Mouse (Mus musculus): Measurements from ENCODE around the gene Lancl2.

DNA sequence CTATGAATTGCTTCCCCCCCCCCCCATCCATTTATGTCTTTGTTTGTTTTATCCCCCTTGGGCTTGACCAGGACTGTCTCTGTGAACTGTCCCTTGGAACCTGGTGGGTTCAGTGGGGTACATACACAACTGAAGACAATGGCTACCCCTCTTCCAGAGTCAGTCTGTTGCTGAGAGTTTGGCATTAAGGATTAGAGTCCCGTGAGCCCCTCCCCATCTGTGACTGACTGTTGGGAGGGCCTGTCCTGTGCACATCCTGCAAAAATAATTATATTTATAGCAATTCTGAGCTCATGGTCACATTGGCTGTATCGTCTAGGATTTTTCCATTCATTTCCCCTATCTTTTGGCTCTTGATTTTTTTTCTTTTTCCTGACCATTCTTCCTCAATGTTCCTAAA lies 1.4 kb downstream of the Lancl2 start:
- no peak for TF ChIP-seq CTCF (IDR thresholded peaks at IDR 0.05; ENCODE audit: low read depth, low read length)
- no peak for TF ChIP-seq POLR2A (IDR thresholded peaks at IDR 0.05; ENCODE audit: borderline replicate concordance, low read depth, low read length)
